Mouse (Mus musculus): ENCODE measurements around the gene Mis18bp1.
"Not testable (repeated sequence)": the region's sequence is repeated elsewhere in the genome, so short reads cannot be mapped to it uniquely, and the experiment has no call there.

Gene Mis18bp1

DNA sequence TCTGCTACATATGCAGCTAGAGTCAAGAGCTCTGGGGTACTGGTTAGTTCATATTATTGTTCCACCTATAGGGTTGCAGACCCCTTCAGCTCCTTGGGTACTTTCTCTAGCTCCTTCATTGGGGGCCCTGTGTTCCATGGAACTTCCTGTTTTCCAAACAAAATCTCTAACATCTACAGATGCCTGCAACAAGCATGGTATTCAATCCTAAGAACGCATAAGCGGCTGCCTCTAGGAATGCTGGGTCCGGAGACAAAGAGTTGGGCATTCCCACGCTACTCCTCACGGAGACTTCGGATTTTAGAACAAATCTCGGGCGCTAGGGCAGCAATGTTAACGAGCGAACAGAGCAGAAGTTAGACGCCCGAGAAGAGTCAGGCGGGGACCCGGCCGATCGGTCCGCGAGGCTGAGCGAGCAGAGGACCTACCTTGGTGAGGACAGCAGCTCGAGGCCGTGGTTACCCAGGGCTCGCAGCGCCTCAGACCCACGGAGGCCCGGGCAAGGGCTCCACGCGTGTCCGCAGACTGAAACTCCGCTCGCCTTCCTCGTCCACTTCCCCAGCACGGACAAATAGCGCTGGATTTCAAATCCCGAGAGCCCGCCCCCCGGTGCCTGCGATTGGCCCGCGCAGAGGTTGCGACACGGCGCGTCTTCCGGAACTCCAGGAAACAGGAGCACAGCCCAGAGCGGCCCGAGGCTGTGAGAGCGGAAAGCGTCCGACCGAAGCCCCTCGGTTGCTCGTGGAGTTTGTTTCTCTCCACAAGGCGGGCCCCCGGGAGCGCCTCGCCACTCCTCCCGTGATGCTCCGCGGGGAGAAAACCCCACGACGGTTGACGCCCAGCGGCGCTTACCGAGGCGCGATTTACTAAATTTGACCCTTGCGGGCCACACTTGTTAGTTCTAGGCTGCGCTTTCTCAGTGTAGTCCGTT is at the start of gene Mis18bp1:
Mis18bp1 (minus strand) TSS at position 584 of the 931 bp plus-strand sequence.
- DNase-seq (ENCODE audit: low read depth, low spot score), result peak; percentile 84

GRCm38 (mm10) chr12:65216404-65216840 is 44.0 kb upstream of the Mis18bp1 start:
- no peak for DNase-seq (ENCODE audit: low read depth, low spot score)

GRCm38 (mm10) chr12:65206431-65206830 is 34.0 kb upstream of the Mis18bp1 start:
- no peak for DNase-seq (ENCODE audit: low read depth, low spot score)

- no peak for DNase-seq (ENCODE audit: low read depth, low spot score)
Measured at GRCm38 (mm10) chr12:65201812-65202211, 29.4 kb upstream of the Mis18bp1 start.

GRCm38 (mm10) chr12:65194003-65194530 is 21.7 kb upstream of the Mis18bp1 start:
- DNase-seq (ENCODE audit: low read depth, low spot score), result no peak

GRCm38 (mm10) chr12:65189213-65189612 is 16.8 kb upstream of the Mis18bp1 start:
- no peak for DNase-seq (ENCODE audit: low read depth, low spot score)

DNA sequence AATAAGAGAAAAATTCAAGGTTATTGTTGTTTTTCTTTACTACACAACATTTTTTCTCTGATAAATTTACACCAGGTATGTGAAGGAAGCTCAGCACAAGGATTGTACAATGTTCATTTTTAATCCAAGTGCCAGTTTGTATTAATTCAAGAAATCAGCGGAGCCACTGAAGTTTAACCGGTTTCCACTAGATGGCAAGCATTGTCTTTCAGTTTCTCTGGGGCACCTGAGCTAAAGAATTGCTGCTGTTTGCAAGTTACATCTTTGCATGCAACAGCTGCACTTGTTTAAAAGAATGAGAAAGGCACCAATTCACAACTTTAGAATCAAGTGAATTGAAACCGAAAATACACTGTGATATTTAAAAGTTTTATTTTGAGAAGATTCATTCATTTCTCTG is 15.0 kb upstream of the Mis18bp1 start:
- peak; percentile 14 for DNase-seq (ENCODE audit: low read depth, low spot score)

- no peak for DNase-seq (ENCODE audit: low read depth, low spot score)
Measured at GRCm38 (mm10) chr12:65173736-65174135, 1.3 kb upstream of the Mis18bp1 start.

GRCm38 (mm10) chr12:65172959-65173358 is 555 bp upstream of the Mis18bp1 start:
- not testable (repeated sequence) for DNase-seq (ENCODE audit: low read depth, low spot score)

- DNase-seq (ENCODE audit: low read depth, low spot score), result not testable (repeated sequence)
Measured at GRCm38 (mm10) chr12:65136121-65136520, 36.3 kb downstream of the Mis18bp1 start.

DNA sequence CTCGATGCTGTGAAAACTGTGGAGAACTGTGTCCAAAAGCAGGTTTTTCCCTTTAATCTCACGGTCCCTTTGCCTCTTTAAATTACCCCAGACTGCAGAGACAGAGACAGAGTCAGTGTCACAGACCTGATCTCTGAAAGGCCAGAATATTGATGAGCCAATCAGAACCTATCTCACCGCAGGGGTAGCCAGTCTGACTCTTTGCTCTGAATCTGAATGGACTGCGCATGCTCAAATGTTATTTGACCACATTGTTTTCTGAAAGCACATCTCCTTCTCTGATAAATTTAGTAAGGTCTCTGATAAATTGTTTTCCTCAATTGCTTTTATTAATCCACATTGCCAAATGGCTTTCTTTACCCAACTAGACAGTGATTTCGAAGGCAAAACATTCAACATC is 53.0 kb downstream of the Mis18bp1 start:
- no peak for DNase-seq (ENCODE audit: low read depth, low spot score)

GRCm38 (mm10) chr12:65118968-65119367 is 53.4 kb downstream of the Mis18bp1 start:
- DNase-seq (ENCODE audit: low read depth, low spot score), result no peak

GRCm38 (mm10) chr12:65114978-65115377 is 57.4 kb downstream of the Mis18bp1 start:
- DNase-seq (ENCODE audit: low read depth, low spot score), result not testable (repeated sequence)

DNA sequence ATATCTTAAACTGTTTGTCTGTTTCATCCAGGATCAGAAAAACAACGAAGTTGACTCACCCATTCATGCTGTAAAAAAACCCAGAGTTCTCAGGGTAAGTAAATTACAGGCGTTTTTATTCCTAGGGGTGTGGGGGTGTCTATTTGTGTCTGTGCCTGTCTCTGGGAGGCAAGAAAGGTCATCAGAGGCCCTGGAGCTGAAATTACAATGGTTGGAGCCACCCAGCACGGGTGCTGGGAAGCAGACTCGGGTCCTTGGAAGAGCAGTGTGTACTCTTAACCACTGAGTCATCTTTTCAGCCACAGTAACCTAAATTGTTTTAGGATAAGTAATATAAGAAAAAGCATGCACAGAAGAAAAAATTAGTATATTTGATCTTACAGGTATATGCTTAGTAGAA is 58.5 kb downstream of the Mis18bp1 start:
- no peak for DNase-seq (ENCODE audit: low read depth, low spot score)

DNA sequence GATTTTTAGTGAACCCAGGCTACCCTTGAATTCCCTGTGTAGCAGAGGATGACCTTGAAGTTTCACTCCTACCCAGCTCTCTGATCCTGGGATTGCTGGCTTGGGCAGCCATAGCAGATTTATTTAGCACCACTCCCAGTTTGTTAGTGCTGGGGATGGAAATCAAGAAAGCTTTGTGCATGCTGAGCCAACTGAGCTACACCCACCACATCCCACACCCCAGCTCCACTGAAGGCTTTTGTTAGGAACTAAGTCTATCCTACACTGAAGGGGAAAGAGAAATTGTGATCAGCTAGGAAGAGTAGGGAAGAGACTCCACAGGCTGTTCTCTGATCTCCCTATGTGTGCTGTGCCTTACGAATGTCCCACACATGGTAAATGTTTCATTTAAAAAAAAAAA is 59.6 kb downstream of the Mis18bp1 start:
- DNase-seq (ENCODE audit: low read depth, low spot score), result no peak

- no peak for DNase-seq (ENCODE audit: low read depth, low spot score)
Measured at GRCm38 (mm10) chr12:65111503-65111902, 60.9 kb downstream of the Mis18bp1 start.

GRCm38 (mm10) chr12:65108746-65109145 is 63.7 kb downstream of the Mis18bp1 start:
- DNase-seq (ENCODE audit: low read depth, low spot score), result no peak
